Mouse (Mus musculus): Measurements from ENCODE around the gene Ypel1.

DNA sequence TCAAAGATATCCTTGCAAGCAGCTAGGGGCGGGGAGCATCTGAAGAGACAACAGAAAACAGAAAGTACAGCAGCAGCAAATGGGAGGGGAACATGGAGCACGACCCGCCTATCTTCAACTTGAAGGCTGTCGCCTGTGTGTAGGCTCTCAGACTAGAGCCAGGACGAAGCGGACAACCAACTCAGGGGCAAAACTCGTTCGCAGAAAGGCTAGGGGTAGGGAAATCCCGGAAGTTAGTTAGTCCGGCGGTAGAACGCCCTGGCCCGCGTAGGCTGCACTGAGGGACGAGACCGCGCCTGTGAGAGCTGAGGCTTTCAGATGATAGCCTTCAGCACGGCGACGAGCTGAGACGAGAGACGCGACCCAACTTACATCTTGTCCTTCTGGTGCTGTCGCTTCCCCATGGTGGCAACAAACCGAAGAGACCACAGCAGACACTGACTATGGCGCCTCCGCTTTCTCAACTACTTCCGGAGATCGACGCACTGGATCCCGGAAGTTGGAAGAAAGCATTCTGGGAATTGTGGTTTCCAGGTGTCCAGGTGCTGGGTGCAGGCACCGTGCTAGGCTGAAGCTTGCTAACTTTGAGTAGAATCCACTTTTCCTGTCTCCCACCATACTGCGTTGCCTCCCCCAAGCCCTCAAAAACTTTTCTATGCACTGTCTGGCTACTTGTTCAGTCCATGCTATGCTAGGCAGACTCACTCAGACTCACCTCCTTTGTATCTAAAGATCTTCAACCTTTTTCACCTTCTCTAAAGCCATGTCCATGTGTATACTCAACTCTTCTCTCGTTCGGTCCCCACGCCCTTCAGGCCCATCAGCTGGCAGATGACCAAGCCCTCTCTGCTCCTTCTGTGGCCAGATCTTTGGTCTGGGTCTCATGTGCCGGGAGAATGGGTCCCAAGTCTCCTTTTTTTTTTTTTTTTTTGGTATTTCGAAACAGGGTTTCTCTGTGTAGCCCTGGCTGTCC lies 41.6 kb downstream of the Ypel1 start, which contains the start of gene Ppil2:
- no peak for TF ChIP-seq CTCF (IDR thresholded peaks at IDR 0.05 in 2 of 3, conservative IDR thresholded peaks at IDR 0.05 in 1 of 3; ENCODE audit: control insufficient read depth in 1 of 3, insufficient read depth in 1 of 3, low read depth in 2 of 3, low read length in 3 of 3, poor library complexity in 1 of 3, severe bottlenecking in 1 of 3)
- no peak for TF ChIP-seq MAFK (IDR thresholded peaks at IDR 0.05; ENCODE audit: borderline replicate concordance, low read depth, low read length)
- peak; percentile 82 for TF ChIP-seq POLR2AphosphoS2 (IDR thresholded peaks at IDR 0.05; ENCODE audit: low read length)
- TF ChIP-seq SIN3A (IDR thresholded peaks at IDR 0.05; ENCODE audit: low read length), result peak; percentile 84; the same call in 1 of the 2 replicates
- peak; percentile 60; the same call in 1 of the 2 replicates for TF ChIP-seq MXI1 (IDR thresholded peaks at IDR 0.05; ENCODE audit: low read depth, low read length)
- TF ChIP-seq EP300 (IDR thresholded peaks at IDR 0.05; ENCODE audit: low read depth in 1 of 2, low read length in 2 of 2), result no peak
- peak; percentile 83 to 88 for TF ChIP-seq POLR2A (IDR thresholded peaks at IDR 0.05; ENCODE audit: control insufficient read depth in 1 of 2, insufficient read depth in 1 of 2, low read depth in 1 of 2, low read length in 2 of 2, poor library complexity in 1 of 2)
- TF ChIP-seq CHD2 (IDR thresholded peaks at IDR 0.05; ENCODE audit: low read length), result no peak
- no peak for TF ChIP-seq TAL1 (IDR thresholded peaks at IDR 0.05; ENCODE audit: low read length)

All from MEL (cell line).